Mouse (Mus musculus): ENCODE measurements around the gene Utrn.

- TF ChIP-seq POLR2A (IDR thresholded peaks at IDR 0.05; ENCODE audit: low read depth, low read length) (no peak), CTCF (IDR thresholded peaks at IDR 0.05; ENCODE audit: extremely low read depth, insufficient read depth, insufficient read length, insufficient replicate concordance) (no peak)
Observed at GRCm38 (mm10) chr10:12722111-12722510, 147.1 kb downstream of the Utrn start.

Data from spleen, adult 2 months (tissue).